Mouse (Mus musculus) MEL (cell line): ENCODE data around the gene Palm.

ENCODE experiments used
- CHD1 ChIP-seq: IDR thresholded peaks from 2 replicates; pipeline ENCODE4 v1.6.1; 2012; ENCODE audit warnings: low read depth, mild to moderate bottlenecking, inconsistent platforms, low read length, improper control_type of control experiment
- CHD2 ChIP-seq: IDR thresholded peaks from 2 replicates; pipeline ENCODE4 v1.6.1; 2011; ENCODE audit warnings: low read length, improper control_type of control experiment
- MAFK ChIP-seq: IDR thresholded peaks from 2 replicates; pipeline ENCODE4 v1.6.1; 2011; ENCODE audit warnings: low read depth, mild to moderate bottlenecking, low read length, improper control_type of control experiment, borderline replicate concordance
- POLR2A ChIP-seq, 2 experiments: IDR thresholded peaks; 2 replicates each; pipeline ENCODE4 v1.6.1; 2011 to 2012; ENCODE audit warnings: low read length in 2 of 2, mild to moderate bottlenecking in 2 of 2, control low read depth in 1 of 2, improper control_type of control experiment in 1 of 2, low read depth in 1 of 2, moderate library complexity in 1 of 2; ENCODE audit not compliant: control insufficient read depth in 1 of 2, insufficient read depth in 1 of 2, poor library complexity in 1 of 2
- POLR2AphosphoS2 ChIP-seq: IDR thresholded peaks from 2 replicates; pipeline ENCODE4 v1.6.1; 2011; ENCODE audit warnings: low read length, improper control_type of control experiment
- RAD21 ChIP-seq: IDR thresholded peaks from 2 replicates; pipeline ENCODE4 v1.6.1; 2011; ENCODE audit warnings: mild to moderate bottlenecking, low read depth, low read length, improper control_type of control experiment

GRCm38 (mm10) chr10:79773208-79773607, 20.2 kb upstream of the Palm start:
- TF ChIP-seq MAFK = no peak
- TF ChIP-seq CHD1 = no peak
- TF ChIP-seq POLR2AphosphoS2 = no peak
- no peak for TF ChIP-seq CHD2
- no peak for TF ChIP-seq POLR2A (IDR thresholded peaks at IDR 0.05; ENCODE audit: control insufficient read depth in 1 of 2, insufficient read depth in 1 of 2, low read depth in 1 of 2, low read length in 2 of 2, poor library complexity in 1 of 2)
- TF ChIP-seq RAD21 = no peak
